Mouse (Mus musculus) hindbrain, embryonic 13.5 days (tissue): ENCODE measurements around the gene Dbh. TPM values are rescaled to one million over a fixed set of nuclear protein-coding genes. Genes with fewer than 3 reads are reported as not detected.
A peak's percentile ranks its signal among the peaks of the same experiment; 100 is the strongest.

ENCODE experiments used
- ATAC-seq: fragments of 200-750 bp; cut with Nextera tagmentation; 2 replicates; pipeline ENCODE4 v1.8.0; 2017; ENCODE audit warnings: moderate TSS enrichment; ENCODE audit not compliant: low FRiP score
- H3K27ac ChIP-seq: fragments of 300-500 bp; sonication (generic); 2 replicates; pipeline ENCODE4 v1.5.1; 2015; ENCODE audit warnings: inconsistent platforms, mild to moderate bottlenecking, moderate library complexity
- H3K27me3 ChIP-seq: fragments of 300-500 bp; sonication (generic); 2 replicates; pipeline ENCODE4 v1.6.1; 2015; ENCODE audit warnings: mild to moderate bottlenecking, inconsistent platforms
- H3K36me3 ChIP-seq: fragments of 300-500 bp; sonication (generic); 2 replicates; pipeline ENCODE4 v1.6.1; 2015; ENCODE audit warnings: mild to moderate bottlenecking, inconsistent platforms
- H3K4me1 ChIP-seq: fragments of 300-500 bp; sonication (generic); replicated peaks from 2 replicates; pipeline ENCODE4 v1.6.1; 2015; ENCODE audit warnings: inconsistent platforms
- H3K4me2 ChIP-seq: fragments of 300-500 bp; sonication (generic); 2 replicates; pipeline ENCODE4 v1.6.1; 2015; ENCODE audit warnings: inconsistent platforms, mild to moderate bottlenecking, moderate library complexity
- H3K4me3 ChIP-seq: fragments of 300-500 bp; sonication (generic); 2 replicates; pipeline ENCODE4 v1.5.1; 2015; ENCODE audit warnings: mild to moderate bottlenecking, inconsistent platforms
- H3K9ac ChIP-seq: fragments of 300-500 bp; sonication (generic); 2 replicates; pipeline ENCODE4 v1.6.1; 2015; ENCODE audit warnings: mild to moderate bottlenecking, inconsistent platforms
- H3K9me3 ChIP-seq: fragments of 300-500 bp; sonication (generic); 2 replicates; pipeline ENCODE4 v1.6.1; 2016; ENCODE audit warnings: inconsistent platforms
- WGBS: fragments of 180-500 bp; shearing (Covaris S2); methylation state at CpG from one replicate; pipeline ENCODE4 v1.1.7; 2015; 5-methylcytosine and 5-hydroxymethylcytosine counted together
- polyA plus RNA-seq: library from polyadenylated mRNA; unstranded; fragments of >200 nt; fragmentation: Nextera tagmentation; extraction: Ambion mirVana; gene quantifications from 2 replicates; pipeline ENCODE4 v1.2.1, GENCODE M21; 2015

The Dbh gene
- polyA plus RNA-seq, 1 experiment from 2014 or later, result 3.1 TPM

DNA sequence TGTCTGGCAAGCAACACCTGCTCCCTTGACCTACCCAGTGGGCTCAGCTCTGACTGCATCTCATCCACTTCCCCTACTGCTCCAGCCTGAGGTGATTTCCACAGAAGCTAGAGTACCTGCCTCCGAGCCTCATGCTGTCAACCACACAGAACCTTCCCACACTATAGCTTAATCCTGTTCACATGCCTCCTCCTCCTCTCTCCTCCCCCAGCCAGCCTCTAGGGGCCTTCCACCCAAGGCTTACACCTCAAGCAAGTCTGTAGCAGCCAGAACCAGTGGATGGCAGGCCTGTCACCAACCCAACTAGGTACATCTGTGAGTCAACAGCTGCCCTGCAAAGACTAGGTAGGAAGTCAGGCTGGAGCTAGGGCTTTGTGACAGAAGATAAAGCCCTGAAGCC is 28.2 kb upstream of the Dbh start:
- Histone ChIP-seq H3K4me3 (no peak overlapping the region), H3K36me3 (no peaks in the 10 kb centered on the region), H3K27ac (no peak overlapping the region), H3K4me1 (peaks cover 10% of the 10 kb centered on the region), H3K4me2 (no peak overlapping the region), H3K9ac (no peak overlapping the region), H3K9me3 (no peaks in the 10 kb centered on the region), H3K27me3 (peaks cover 34% of the 10 kb centered on the region)
- no peak for ATAC-seq
- WGBS, result 53% methylated on average over 1 of the region's 1 CpGs

GRCm38 (mm10) chr2:27138356-27138755 is 26.7 kb upstream of the Dbh start:
- peaks cover 19% of the 10 kb centered on the region for H3K4me1 ChIP-seq
- no peak for ATAC-seq
- H3K27ac ChIP-seq, result no peak overlapping the region
- H3K4me3 ChIP-seq, result no peak overlapping the region
- no peak overlapping the region for H3K9ac ChIP-seq
- H3K4me2 ChIP-seq, result no peak overlapping the region
- H3K27me3 ChIP-seq, result peaks cover 49% of the 10 kb centered on the region
- WGBS, result 66% methylated on average over 4 of the region's 4 CpGs
- H3K36me3 ChIP-seq, result no peaks in the 10 kb centered on the region
- H3K9me3 ChIP-seq, result no peaks in the 10 kb centered on the region

DNA sequence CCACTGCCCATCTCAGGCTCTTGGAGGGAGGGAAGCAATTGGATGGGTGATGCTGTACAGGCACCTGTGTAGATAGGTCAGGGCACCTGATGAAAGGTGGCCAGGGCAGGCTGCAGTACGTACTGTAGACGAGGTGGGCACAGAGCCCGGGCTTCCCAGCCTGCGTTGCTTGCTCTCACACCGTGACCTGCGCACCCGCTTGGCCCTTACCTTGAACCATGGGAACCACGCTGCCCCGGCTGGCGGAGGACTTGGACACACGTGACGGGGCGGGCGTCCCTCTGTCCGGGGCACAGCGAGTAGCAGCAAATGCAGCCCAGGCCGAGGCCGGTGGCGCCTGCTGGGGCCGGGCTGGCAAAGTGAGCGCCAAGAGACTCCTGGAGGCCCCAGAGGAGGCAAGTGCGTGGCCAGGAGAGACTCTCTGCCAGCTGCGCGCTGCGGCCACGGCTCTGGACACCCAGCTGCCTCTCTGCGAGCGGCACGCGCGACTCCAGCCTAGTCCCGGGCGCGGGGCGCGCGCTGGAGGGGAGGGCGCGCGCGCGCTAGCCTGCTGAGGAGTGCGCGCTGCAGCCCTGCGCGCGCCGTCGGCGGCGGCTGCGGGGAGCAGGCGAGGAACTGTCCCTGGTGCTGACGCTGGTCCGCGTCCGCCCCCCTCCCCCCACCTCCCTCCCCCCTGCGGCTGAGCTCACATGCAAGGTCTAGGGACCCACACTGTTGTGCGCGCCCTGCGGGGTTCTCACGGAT is 22.9 kb upstream of the Dbh start, which contains the start of gene Fam163b:
Gene Fam163b, minus strand, starts transcription at position 542 of the 744 bp plus-strand sequence.
- peak within 1 kb of the TSS; percentile 82 for H3K4me2 ChIP-seq
- no peak within 1 kb of the TSS for H3K27ac ChIP-seq
- peaks cover 19% of the 10 kb centered on the region for H3K4me1 ChIP-seq
- H3K27me3 ChIP-seq, result peaks cover 51% of the 10 kb centered on the region
- H3K36me3 ChIP-seq, result no peaks in the 10 kb centered on the region
- WGBS, result under 1% methylated on average over 43 of the region's 62 CpGs
- no peaks in the 10 kb centered on the region for H3K9me3 ChIP-seq
- H3K9ac ChIP-seq, result peak within 1 kb of the TSS; percentile 77
- peak; percentile 72 for ATAC-seq
- peak within 1 kb of the TSS; percentile 51 for H3K4me3 ChIP-seq

- H3K4me2 ChIP-seq, result no peak overlapping the region
- H3K9me3 ChIP-seq, result no peaks in the 10 kb centered on the region
- peaks cover 39% of the 10 kb centered on the region for H3K27me3 ChIP-seq
- no peak overlapping the region for H3K9ac ChIP-seq
- H3K27ac ChIP-seq, result no peak overlapping the region
- no peaks in the 10 kb centered on the region for H3K36me3 ChIP-seq
- no peak for ATAC-seq
- H3K4me1 ChIP-seq, result peaks cover 33% of the 10 kb centered on the region
- no peak overlapping the region for H3K4me3 ChIP-seq
- WGBS, result 80% methylated on average over 2 of the region's 2 CpGs
These were observed 20.1 kb upstream of the Dbh start for GRCm38 (mm10) chr2:27144957-27145356.

- no peaks in the 10 kb centered on the region for H3K36me3 ChIP-seq
- H3K4me3 ChIP-seq, result no peak overlapping the region
- peak overlapping the region; percentile 35; the same call in 1 of the 2 replicates for H3K9ac ChIP-seq
- no peak overlapping the region for H3K4me2 ChIP-seq
- H3K27me3 ChIP-seq, result peaks cover 20% of the 10 kb centered on the region
- ATAC-seq, result no peak
- no peaks in the 10 kb centered on the region for H3K9me3 ChIP-seq
- H3K27ac ChIP-seq, result no peak overlapping the region
- 86% methylated on average over 6 of the region's 6 CpGs for WGBS
- H3K4me1 ChIP-seq, result peaks cover 30% of the 10 kb centered on the region
These were observed 18.2 kb upstream of the Dbh start for GRCm38 (mm10) chr2:27146840-27147239.

DNA sequence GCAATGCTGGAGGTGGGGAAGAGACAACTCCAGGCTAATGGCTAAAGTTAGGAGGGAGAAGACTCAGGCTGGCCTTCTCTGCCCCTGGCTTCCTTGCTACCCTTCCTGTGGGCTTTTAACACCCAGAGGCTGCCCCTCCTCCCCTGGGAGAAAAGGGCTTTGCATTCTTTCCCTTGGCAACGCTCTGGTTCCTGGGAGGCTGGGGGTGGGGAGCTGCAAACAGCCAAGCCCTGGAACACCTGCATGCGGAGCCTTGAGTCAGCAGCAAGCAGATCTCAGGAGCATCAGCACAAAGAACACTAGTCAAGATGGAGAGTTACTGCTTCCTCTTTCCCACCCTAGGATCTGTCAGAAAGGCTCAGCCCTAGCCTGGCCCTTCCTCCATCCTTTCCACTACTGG is 15.6 kb upstream of the Dbh start:
- H3K36me3 ChIP-seq, result no peaks in the 10 kb centered on the region
- no peaks in the 10 kb centered on the region for H3K27me3 ChIP-seq
- H3K4me2 ChIP-seq, result no peak overlapping the region
- no peak overlapping the region for H3K27ac ChIP-seq
- 3% methylated on average over 2 of the region's 2 CpGs for WGBS
- H3K9ac ChIP-seq, result no peak overlapping the region
- peaks cover 26% of the 10 kb centered on the region for H3K4me1 ChIP-seq
- no peaks in the 10 kb centered on the region for H3K9me3 ChIP-seq
- no peak for ATAC-seq
- H3K4me3 ChIP-seq, result no peak overlapping the region

GRCm38 (mm10) chr2:27154466-27155185 is 10.4 kb upstream of the Dbh start:
- no peak for ATAC-seq
- Histone ChIP-seq H3K4me3 (no peak overlapping the region), H3K4me1 (peaks cover 14% of the 10 kb centered on the region)

GRCm38 (mm10) chr2:27156596-27156995 is 8.4 kb upstream of the Dbh start:
- 67% methylated on average over 6 of the region's 6 CpGs for WGBS
- H3K27me3 ChIP-seq, result no peaks in the 10 kb centered on the region
- H3K4me1 ChIP-seq, result peaks cover 12% of the 10 kb centered on the region; the same call in 1 of the 2 replicates
- H3K9me3 ChIP-seq, result no peaks in the 10 kb centered on the region
- H3K36me3 ChIP-seq, result no peaks in the 10 kb centered on the region
- ATAC-seq, result no peak
- no peak overlapping the region for H3K4me2 ChIP-seq
- no peak overlapping the region for H3K9ac ChIP-seq
- H3K4me3 ChIP-seq, result no peak overlapping the region
- no peak overlapping the region for H3K27ac ChIP-seq

More at GRCm38 (mm10) chr2:27154466-27155185, 10.4 kb upstream of the Dbh start:
- WGBS, result 81% methylated on average over 10 of the region's 10 CpGs
- no peak overlapping the region for H3K27ac ChIP-seq
- H3K36me3 ChIP-seq, result no peaks in the 10 kb centered on the region
- no peak overlapping the region for H3K9ac ChIP-seq
- H3K9me3 ChIP-seq, result no peaks in the 10 kb centered on the region
- H3K27me3 ChIP-seq, result no peaks in the 10 kb centered on the region
- no peak overlapping the region for H3K4me2 ChIP-seq

GRCm38 (mm10) chr2:27161526-27161925 is 3.5 kb upstream of the Dbh start:
- WGBS, result 88% methylated on average over 2 of the region's 2 CpGs
- Histone ChIP-seq H3K9ac (no peak overlapping the region), H3K4me1 (peaks cover 7% of the 10 kb centered on the region), H3K4me3 (no peak overlapping the region), H3K9me3 (no peaks in the 10 kb centered on the region), H3K36me3 (no peaks in the 10 kb centered on the region), H3K27ac (no peak overlapping the region), H3K27me3 (no peaks in the 10 kb centered on the region), H3K4me2 (no peak overlapping the region)
- ATAC-seq, result no peak

DNA sequence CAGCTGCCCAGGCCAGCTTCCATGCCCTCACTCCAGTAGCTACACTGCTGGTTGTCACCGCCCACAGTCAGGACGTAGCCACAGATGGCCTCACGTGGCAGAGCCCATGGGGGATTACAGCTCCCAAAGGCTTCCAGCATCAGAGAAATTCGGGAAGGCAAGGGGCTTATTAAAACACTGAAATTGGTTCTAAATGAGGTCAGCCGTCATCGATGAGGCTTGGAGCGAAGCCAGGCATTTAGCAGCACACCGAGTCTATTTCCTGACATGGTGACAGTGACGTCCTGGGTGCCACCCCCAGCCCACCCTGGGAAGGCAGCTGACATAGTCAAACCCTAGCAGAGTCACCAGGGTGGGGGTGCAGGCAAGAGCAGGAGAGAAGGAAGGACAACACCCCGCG is 2.4 kb upstream of the Dbh start:
- Histone ChIP-seq H3K4me1 (peaks cover 10% of the 10 kb centered on the region), H3K4me3 (no peak overlapping the region), H3K27ac (no peak overlapping the region), H3K27me3 (no peaks in the 10 kb centered on the region), H3K9ac (no peak overlapping the region), H3K9me3 (no peaks in the 10 kb centered on the region), H3K36me3 (no peaks in the 10 kb centered on the region), H3K4me2 (no peak overlapping the region)
- WGBS, result 50% methylated on average over 11 of the region's 11 CpGs
- no peak for ATAC-seq

- Histone ChIP-seq H3K27me3 (no peaks in the 10 kb centered on the region), H3K4me3 (no peak overlapping the region), H3K27ac (no peak overlapping the region), H3K36me3 (no peaks in the 10 kb centered on the region), H3K4me1 (peaks cover 10% of the 10 kb centered on the region), H3K9me3 (no peaks in the 10 kb centered on the region), H3K9ac (no peak overlapping the region), H3K4me2 (no peak overlapping the region)
- 76% methylated on average over 5 of the region's 5 CpGs for WGBS
- no peak for ATAC-seq
These were observed 1.2 kb upstream of the Dbh start for GRCm38 (mm10) chr2:27163851-27164250.

DNA sequence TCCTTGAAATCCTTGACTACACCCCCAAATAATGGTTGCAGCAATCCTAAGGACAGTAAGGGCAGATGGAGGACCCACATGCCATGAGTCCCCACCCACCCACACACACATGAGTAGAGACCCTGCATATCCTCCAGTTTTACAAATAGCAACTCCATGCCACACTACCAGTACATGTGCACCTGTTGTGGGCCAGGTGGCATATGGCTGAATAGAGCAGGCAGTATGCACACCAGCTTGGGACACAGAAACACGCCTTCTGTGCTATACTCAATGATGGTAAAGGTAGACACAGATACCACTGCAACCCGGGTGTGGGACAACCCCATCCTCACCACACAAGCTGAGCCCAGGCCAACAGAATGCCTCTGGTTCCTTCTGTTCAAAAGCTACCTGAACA is 1.0 kb downstream of the Dbh start:
- no peak overlapping the region for H3K9ac ChIP-seq
- no peaks in the 10 kb centered on the region for H3K9me3 ChIP-seq
- 84% methylated on average over 2 of the region's 2 CpGs for whole genome bisulfite sequencing
- H3K4me3 ChIP-seq, result no peak overlapping the region
- ATAC-seq, result no peak
- no peaks in the 10 kb centered on the region for H3K27me3 ChIP-seq
- no peak overlapping the region for H3K27ac ChIP-seq
- peaks cover 10% of the 10 kb centered on the region for H3K4me1 ChIP-seq
- H3K4me2 ChIP-seq, result no peak overlapping the region
- H3K36me3 ChIP-seq, result no peaks in the 10 kb centered on the region

GRCm38 (mm10) chr2:27166999-27167398 is 2.0 kb downstream of the Dbh start:
- H3K4me2 ChIP-seq, result no peak overlapping the region
- no peak overlapping the region for H3K9ac ChIP-seq
- no peaks in the 10 kb centered on the region for H3K36me3 ChIP-seq
- H3K4me1 ChIP-seq, result peaks cover 10% of the 10 kb centered on the region
- H3K27me3 ChIP-seq, result no peaks in the 10 kb centered on the region
- H3K27ac ChIP-seq, result no peak overlapping the region
- no peak for ATAC-seq
- WGBS, result 30% methylated on average over 2 of the region's 2 CpGs
- H3K9me3 ChIP-seq, result no peaks in the 10 kb centered on the region
- H3K4me3 ChIP-seq, result no peak overlapping the region
